Mouse (Mus musculus): Measurements from ENCODE around the gene Sec16b. TPM values are rescaled to one million over a fixed set of nuclear protein-coding genes. Genes with fewer than 3 reads are reported as not detected.
A peak's percentile ranks its signal among the peaks of the same experiment; 100 is the strongest.

The Sec16b gene
- total and polyA plus RNA-seq, 3 experiments, result 13.9 to 19.6 (median 14.6) TPM

DNA sequence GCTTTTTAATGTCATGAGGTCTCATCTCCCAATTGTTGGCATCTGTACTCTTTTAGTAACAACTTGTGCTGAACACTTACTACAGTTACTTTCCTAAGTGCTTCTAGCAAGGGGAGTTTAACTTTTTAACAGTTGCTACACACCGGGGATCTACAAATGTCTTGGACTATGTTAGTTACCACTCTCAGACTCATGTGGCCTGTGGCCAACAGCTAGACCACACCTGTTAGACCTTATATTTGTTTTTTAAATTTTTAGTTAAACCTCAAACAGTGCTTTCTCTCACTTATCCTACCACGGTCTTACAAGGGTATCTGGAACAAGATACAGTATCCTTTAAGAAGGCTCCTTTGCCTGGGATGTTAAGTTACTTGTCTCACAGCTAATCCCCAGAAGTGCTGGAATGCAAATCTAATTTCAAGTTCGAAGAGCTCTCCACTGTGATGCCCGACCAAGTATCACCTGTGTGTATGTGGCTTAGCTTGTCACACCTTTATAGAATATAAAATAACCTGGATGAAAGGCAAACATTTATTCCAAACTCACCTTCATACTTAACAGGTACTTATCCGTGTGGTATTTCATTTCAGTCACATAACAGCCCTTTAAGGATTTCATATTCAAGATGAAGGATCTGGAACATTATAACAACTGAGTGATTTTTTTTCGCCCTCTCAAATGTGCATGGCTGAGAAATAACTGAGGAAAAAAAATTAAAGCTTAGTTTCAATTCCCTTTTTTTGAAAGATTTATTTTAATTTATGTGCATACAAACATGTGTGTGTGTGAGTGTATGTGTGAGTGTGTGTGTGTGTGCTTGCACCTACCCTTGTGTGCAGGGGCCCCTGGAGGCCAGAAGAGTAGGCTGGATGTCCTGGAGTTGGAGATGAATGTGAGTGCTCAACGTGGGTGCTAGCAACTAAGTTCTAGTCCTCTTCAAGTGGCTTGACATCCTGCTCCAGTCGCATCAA lies 10.6 kb downstream of the Sec16b start (continued):
- TF ChIP-seq IRF4 (IDR thresholded peaks at IDR 0.05; ENCODE audit: low read depth, low read length), result peak; percentile 93
- TF ChIP-seq HCFC1 (IDR thresholded peaks at IDR 0.05; ENCODE audit: low read depth, low read length), result no peak
- no peak for TF ChIP-seq SIN3A (IDR thresholded peaks at IDR 0.05; ENCODE audit: low read length)
- peak; percentile 36; the same call in 1 of the 2 replicates for TF ChIP-seq ETS1 (conservative IDR thresholded peaks at IDR 0.05; ENCODE audit: low read depth, low read length)
- TF ChIP-seq MAZ (IDR thresholded peaks at IDR 0.05; ENCODE audit: low read depth, low read length), result no peak
- TF ChIP-seq GABPA (IDR thresholded peaks at IDR 0.05; ENCODE audit: insufficient replicate concordance, low read depth, low read length), result no peak
- TF ChIP-seq POLR2AphosphoS2 (IDR thresholded peaks at IDR 0.05; ENCODE audit: low read depth, low read length), result no peak
- peak; percentile 17; the same call in 1 of the 2 replicates for TF ChIP-seq JUN (IDR thresholded peaks at IDR 0.05; ENCODE audit: insufficient read depth, low read depth, low read length)
- no peak for TF ChIP-seq POLR2A (IDR thresholded peaks at IDR 0.05; ENCODE audit: low read depth, low read length)
- no peak for TF ChIP-seq MEF2A (IDR thresholded peaks at IDR 0.05; ENCODE audit: borderline replicate concordance, low read depth, low read length)
- TF ChIP-seq ZKSCAN1 (IDR thresholded peaks at IDR 0.05; ENCODE audit: borderline replicate concordance, low read depth, low read length), result no peak
- peak in 1 of 2 experiments; percentile 12; a peak in 1 of 4 replicates for TF ChIP-seq CTCF (conservative IDR thresholded peaks at IDR 0.05 in 1 of 2, IDR thresholded peaks at IDR 0.05 in 1 of 2; ENCODE audit: low read depth in 2 of 2, low read length in 2 of 2)
- 0 out of 2 replicates have a peak, but pooled peaks have one; percentile 40 for TF ChIP-seq MYC (IDR thresholded peaks at IDR 0.05; ENCODE audit: low read depth, low read length)

DNA sequence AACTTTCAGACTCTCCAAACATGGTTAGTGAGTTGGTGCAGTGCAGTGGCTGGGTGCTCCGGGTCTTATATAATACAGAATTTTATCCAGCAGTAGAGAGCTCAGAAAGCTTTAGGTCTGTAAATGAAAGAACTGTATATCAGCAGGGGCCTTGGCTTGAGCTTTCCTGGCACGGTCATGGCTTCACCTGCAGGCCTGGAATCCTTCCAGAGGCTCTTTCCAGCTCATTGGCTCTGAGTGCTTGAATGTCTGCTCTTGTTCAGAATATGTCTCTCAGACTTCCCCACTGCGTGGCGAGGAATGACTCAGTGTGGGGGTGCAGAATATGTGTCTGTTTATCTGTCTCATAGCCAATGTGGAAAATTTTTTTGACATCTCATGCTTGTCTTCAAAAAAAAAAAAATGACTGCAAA lies 11.6 kb downstream of the Sec16b start:
- Histone ChIP-seq H3K27ac (ENCODE audit: insufficient read depth, low read depth) (no peak overlapping the region), H3K9me3 (replicated peaks; ENCODE audit: low read length) (no peaks in the 10 kb centered on the region), H3K4me3 (replicated peaks in 1 of 3; ENCODE audit: low read depth in 2 of 3, low read length in 2 of 3, poor library complexity in 1 of 3) (no peak overlapping the region), H3K4me2 (ENCODE audit: insufficient read depth, low read depth, poor library complexity, severe bottlenecking) (peak overlapping the region; percentile 21; the same call in 1 of the 2 replicates), H3K4me1 (ENCODE audit: control insufficient read depth in 1 of 2, insufficient read depth in 2 of 2) (peaks cover 8 to 22% of the 10 kb centered on the region in 2 experiments), H3K27me3 (replicated peaks) (no peaks in the 10 kb centered on the region), H3K36me3 (replicated peaks in 1 of 2; ENCODE audit: control insufficient read depth in 1 of 2, insufficient read depth in 1 of 2, low read length in 1 of 2) (peaks cover 0 to 20% of the 10 kb centered on the region in 2 experiments), H3K79me2 (replicated peaks; ENCODE audit: control insufficient read depth, extremely low read depth, insufficient read depth, poor library complexity, severe bottlenecking) (no peaks in the 10 kb centered on the region; the same call in 1 of the 2 replicates), H3K9ac (ENCODE audit: insufficient read depth, low read depth) (no peak overlapping the region)
- in situ Hi-C loops (cut with MboI; ENCODE audit: low pct_ligation_motif_present, low pct_unique_long_range_greater_than_20kb, low sequenced_read_pairs), result no loop called here
- DNase-seq (ENCODE audit: extremely low read depth), result peak; percentile 73
- dilution Hi-C loops (cut with MboI; ENCODE audit: extremely low pct_ligation_motif_present, extremely low pct_unique_long_range_greater_than_20kb, low sequenced_read_pairs), result no loop called here
- TF ChIP-seq RAD21 (IDR thresholded peaks at IDR 0.05; ENCODE audit: low read depth, low read length) (no peak), USF2 (conservative IDR thresholded peaks at IDR 0.05; ENCODE audit: low read depth, low read length) (no peak), UBTF (IDR thresholded peaks at IDR 0.05; ENCODE audit: low read depth, low read length) (no peak), POLR2AphosphoS2 (IDR thresholded peaks at IDR 0.05; ENCODE audit: low read depth, low read length) (no peak), ZC3H11A (IDR thresholded peaks at IDR 0.05; ENCODE audit: low read depth, low read length) (no peak), CHD1 (IDR thresholded peaks at IDR 0.05; ENCODE audit: low read depth, low read length) (no peak), RCOR1 (conservative IDR thresholded peaks at IDR 0.05; ENCODE audit: low read depth, low read length) (no peak), BHLHE40 (IDR thresholded peaks at IDR 0.05; ENCODE audit: low read depth, low read length) (0 out of 2 replicates have a peak, but pooled peaks have one; percentile 40), MYC (IDR thresholded peaks at IDR 0.05; ENCODE audit: low read depth, low read length) (no peak), HCFC1 (IDR thresholded peaks at IDR 0.05; ENCODE audit: low read depth, low read length) (no peak), MEF2A (IDR thresholded peaks at IDR 0.05; ENCODE audit: borderline replicate concordance, low read depth, low read length) (no peak), MAFK (IDR thresholded peaks at IDR 0.05; ENCODE audit: insufficient replicate concordance, low read length) (no peak), EP300 (IDR thresholded peaks at IDR 0.05; ENCODE audit: low read length) (peak; percentile 76), E2F4 (IDR thresholded peaks at IDR 0.05; ENCODE audit: insufficient replicate concordance, low read depth, low read length) (no peak), ZNF384 (IDR thresholded peaks at IDR 0.05; ENCODE audit: low read depth, low read length) (peak; percentile 85), ETS1 (conservative IDR thresholded peaks at IDR 0.05; ENCODE audit: low read depth, low read length) (peak; percentile 55), SMC3 (IDR thresholded peaks at IDR 0.05; ENCODE audit: low read depth, low read length) (no peak), TCF12 (IDR thresholded peaks at IDR 0.05; ENCODE audit: low read depth, low read length) (0 out of 2 replicates have a peak, but pooled peaks have one; percentile 17), POLR2A (IDR thresholded peaks at IDR 0.05; ENCODE audit: low read depth, low read length) (no peak), ZKSCAN1 (IDR thresholded peaks at IDR 0.05; ENCODE audit: borderline replicate concordance, low read depth, low read length) (no peak), GABPA (IDR thresholded peaks at IDR 0.05; ENCODE audit: insufficient replicate concordance, low read depth, low read length) (no peak), IRF4 (IDR thresholded peaks at IDR 0.05; ENCODE audit: low read depth, low read length) (peak; percentile 78), NELFE (IDR thresholded peaks at IDR 0.05; ENCODE audit: low read depth, low read length) (no peak), ZMIZ1 (IDR thresholded peaks at IDR 0.05; ENCODE audit: low read depth, low read length) (no peak), KAT2A (IDR thresholded peaks at IDR 0.05; ENCODE audit: insufficient replicate concordance, low read length) (no peak), CHD2 (IDR thresholded peaks at IDR 0.05; ENCODE audit: low read length) (peak; percentile 44; the same call in 1 of the 2 replicates), JUND (conservative IDR thresholded peaks at IDR 0.05; ENCODE audit: low read depth, low read length) (peak; percentile 67; the same call in 1 of the 2 replicates), MAX (IDR thresholded peaks at IDR 0.05; ENCODE audit: low read length) (no peak), CTCF (conservative IDR thresholded peaks at IDR 0.05 in 1 of 2, IDR thresholded peaks at IDR 0.05 in 1 of 2; ENCODE audit: low read depth in 2 of 2, low read length in 2 of 2) (no peak)
